Mouse (Mus musculus): ENCODE data around the gene Hprt. TPM values are rescaled to one million over a fixed set of nuclear protein-coding genes. Genes with fewer than 3 reads are reported as not detected.
"Not testable (repeated sequence)": the region's sequence is repeated elsewhere in the genome, so short reads cannot be mapped to it uniquely, and the experiment has no call there.

Hprt gene
- total RNA-seq (2021): 10 to 100 TPM; 19.3 to 30.7 TPM
- long read RNA-seq, experiment 1, partial matches to known transcripts: 0 of 6 reads
- long read RNA-seq, experiment 1, other reads (novel, unspliced or antisense): 4 of 6 reads
- long read RNA-seq, experiment 2, partial matches to known transcripts: 0 of 3 reads
- long read RNA-seq, experiment 2, other reads (novel, unspliced or antisense): 2 of 3 reads

- DNase-seq (ENCODE audit: low spot score): peak; percentile 85
Observed at GRCm38 (mm10) chrX:52987905-52988783, at the start of gene Hprt. TSS of gene Hprt (plus strand) at chrX:52988137.

- no peak for DNase-seq (ENCODE audit: low spot score)
Observed at GRCm38 (mm10) chrX:52945509-52945908, 42.4 kb upstream of the Hprt start.

DNA sequence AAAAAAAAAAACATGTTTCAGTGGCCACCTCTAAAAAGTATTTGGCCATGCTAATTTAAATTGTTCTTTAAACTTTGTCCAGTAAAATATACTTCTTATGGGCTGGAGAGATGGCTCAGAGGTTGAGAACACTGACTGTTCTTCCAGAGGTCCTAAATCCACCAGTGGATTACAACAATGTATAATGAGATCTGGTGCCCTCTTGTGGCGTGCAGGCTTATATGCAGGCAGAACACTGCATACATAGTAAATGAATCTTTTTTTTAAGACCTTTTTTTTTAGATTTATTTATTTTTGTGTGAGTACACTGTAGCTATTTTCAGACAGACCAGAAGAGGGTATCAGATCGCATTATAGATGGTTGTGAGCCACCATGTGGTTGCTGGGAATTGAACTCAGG is 38.2 kb upstream of the Hprt start:
- no peak for DNase-seq (ENCODE audit: low spot score)

DNA sequence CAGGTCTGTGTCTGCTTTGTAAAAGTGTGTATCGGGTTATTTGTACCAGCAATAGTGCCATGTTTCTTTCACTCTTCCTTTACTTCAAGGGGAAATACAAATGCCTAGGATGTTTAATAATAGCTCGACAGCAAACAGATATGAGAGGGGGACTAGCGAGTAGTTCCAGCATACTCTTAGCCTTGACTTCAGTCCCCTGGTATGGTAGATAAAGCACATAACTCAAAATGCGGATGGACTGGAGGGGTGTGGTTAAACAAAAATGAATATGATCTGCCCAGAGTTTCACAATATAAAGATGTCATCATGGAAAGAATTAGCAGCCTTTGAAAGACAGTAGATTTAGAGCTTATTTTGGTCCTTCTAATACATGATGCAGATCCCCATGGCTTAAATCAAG is 31.0 kb upstream of the Hprt start:
- no peak for DNase-seq (ENCODE audit: low spot score)

GRCm38 (mm10) chrX:52961559-52962110 is 26.3 kb upstream of the Hprt start:
- DNase-seq (ENCODE audit: low spot score): no peak

DNA sequence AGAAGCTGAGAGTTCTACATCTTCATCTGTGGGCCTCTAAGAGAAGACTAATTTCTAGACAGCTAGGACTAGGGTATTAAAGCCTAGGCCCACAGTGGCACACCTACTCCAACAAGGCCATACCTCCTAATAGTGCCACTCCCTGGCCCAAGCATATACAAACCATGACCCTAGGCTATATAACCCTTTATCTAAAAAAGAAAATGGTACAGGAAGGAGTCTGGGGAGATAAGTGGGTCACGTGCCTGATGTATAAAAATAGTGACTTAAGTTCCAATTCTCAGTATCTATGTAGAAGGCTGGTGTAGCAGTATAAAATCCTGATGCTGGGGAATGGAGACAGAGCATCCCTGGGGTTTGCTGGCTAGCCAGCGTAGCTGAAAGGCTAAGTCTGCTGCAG is 22.8 kb upstream of the Hprt start:
- no peak for DNase-seq (ENCODE audit: low spot score)

GRCm38 (mm10) chrX:52971211-52972006 is 16.5 kb upstream of the Hprt start:
- DNase-seq (ENCODE audit: low spot score): peak; percentile 1

GRCm38 (mm10) chrX:52972129-52972528 is 15.8 kb upstream of the Hprt start:
- DNase-seq (ENCODE audit: low spot score): no peak

DNA sequence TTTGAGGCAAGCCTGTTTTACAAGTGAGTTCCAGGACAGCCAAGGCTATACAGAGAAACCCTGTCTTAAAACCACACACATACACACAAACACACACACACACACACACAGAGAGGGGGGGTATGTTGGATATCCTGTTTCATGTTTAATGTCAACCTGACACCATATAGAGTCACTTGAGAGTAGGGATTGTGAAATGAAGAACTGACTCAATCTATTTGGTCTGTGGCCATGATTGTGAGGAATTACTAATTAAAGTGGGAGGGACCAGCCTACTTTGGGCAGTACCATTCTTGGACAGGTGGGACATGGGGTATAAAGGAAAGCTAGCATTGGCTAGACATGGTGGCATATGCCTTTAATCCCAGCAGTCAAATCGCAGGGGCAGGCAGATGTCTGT is 15.3 kb upstream of the Hprt start:
- no peak for DNase-seq (ENCODE audit: low spot score)

GRCm38 (mm10) chrX:52978576-52978975 is 9.4 kb upstream of the Hprt start:
- DNase-seq (ENCODE audit: low spot score): no peak

- DNase-seq (ENCODE audit: low spot score): no peak
Observed at GRCm38 (mm10) chrX:52981378-52981777, 6.6 kb upstream of the Hprt start.

GRCm38 (mm10) chrX:52994726-52995125 is 6.8 kb downstream of the Hprt start:
- not testable (repeated sequence) for DNase-seq (ENCODE audit: low spot score)

DNA sequence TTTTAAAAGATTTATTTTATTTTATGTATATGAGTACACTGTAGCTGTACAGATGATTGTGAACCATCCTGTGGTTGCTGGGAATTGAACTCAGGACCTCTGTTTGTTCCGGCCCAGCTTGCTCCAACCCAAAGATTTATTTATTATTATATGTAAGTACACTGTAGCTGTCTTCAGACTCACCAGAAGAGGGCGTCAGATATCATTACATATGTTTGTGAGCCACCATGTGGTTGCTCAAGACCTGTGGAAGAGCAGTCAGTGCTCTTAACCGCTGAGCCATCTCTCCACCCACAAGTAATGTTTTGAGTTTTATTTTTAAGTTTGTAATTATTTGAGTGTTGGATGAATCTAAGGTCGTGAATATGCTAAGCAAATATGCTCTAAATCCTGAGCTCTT is 16.9 kb downstream of the Hprt start:
- DNase-seq (ENCODE audit: low spot score): not testable (repeated sequence)

GRCm38 (mm10) chrX:53006062-53006461 is 18.1 kb downstream of the Hprt start:
- DNase-seq (ENCODE audit: low spot score): peak; percentile 56

GRCm38 (mm10) chrX:53015549-53015948 is 27.6 kb downstream of the Hprt start:
- no peak for DNase-seq (ENCODE audit: low spot score)

GRCm38 (mm10) chrX:53023021-53023420 is 35.1 kb downstream of the Hprt start:
- DNase-seq (ENCODE audit: low spot score): no peak

- DNase-seq (ENCODE audit: low spot score): not testable (repeated sequence)
Observed at GRCm38 (mm10) chrX:53024268-53024667, 36.3 kb downstream of the Hprt start.

- DNase-seq (ENCODE audit: low spot score): no peak
Observed at GRCm38 (mm10) chrX:53025471-53026223, 37.7 kb downstream of the Hprt start.

GRCm38 (mm10) chrX:53029559-53029958 is 41.6 kb downstream of the Hprt start:
- DNase-seq (ENCODE audit: low spot score): no peak

- no peak for DNase-seq (ENCODE audit: low spot score)
Observed at GRCm38 (mm10) chrX:53038194-53038593, 50.3 kb downstream of the Hprt start.

GRCm38 (mm10) chrX:53039651-53040050 is 51.7 kb downstream of the Hprt start:
- DNase-seq (ENCODE audit: low spot score): no peak

All from gastrocnemius, adult 18-20 months (tissue).